Mouse (Mus musculus): ENCODE measurements around the gene Hif3a.

The Hif3a gene

DNA sequence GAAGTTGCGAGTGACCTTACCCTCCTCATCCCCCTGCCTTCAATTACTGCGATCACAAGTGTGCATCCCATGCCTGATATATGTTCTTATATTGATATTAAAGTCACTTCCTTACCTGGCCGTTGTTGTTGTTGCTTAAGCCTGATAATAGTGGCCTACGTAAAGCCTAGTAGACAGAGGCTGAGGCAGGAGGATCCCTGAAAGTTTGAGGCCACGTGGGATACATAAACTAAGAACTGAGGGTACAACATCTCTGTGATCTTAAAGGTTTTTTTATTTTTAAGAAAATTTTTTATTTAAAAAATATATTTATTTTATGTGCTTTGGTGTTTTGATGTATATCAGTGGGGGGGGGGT, 69.8 kb downstream of the Hif3a start, which contains the start of gene Ccdc8:
Gene Ccdc8 (plus strand): TSS at position 258 of the 357 bp plus-strand sequence.
- DNase-seq (ENCODE audit: low read depth, low spot score): no peak

- DNase-seq (ENCODE audit: low read depth, low spot score): no peak
These were observed 70.4 kb downstream of the Hif3a start for GRCm38 (mm10) chr7:16991681-16992450.

DNA sequence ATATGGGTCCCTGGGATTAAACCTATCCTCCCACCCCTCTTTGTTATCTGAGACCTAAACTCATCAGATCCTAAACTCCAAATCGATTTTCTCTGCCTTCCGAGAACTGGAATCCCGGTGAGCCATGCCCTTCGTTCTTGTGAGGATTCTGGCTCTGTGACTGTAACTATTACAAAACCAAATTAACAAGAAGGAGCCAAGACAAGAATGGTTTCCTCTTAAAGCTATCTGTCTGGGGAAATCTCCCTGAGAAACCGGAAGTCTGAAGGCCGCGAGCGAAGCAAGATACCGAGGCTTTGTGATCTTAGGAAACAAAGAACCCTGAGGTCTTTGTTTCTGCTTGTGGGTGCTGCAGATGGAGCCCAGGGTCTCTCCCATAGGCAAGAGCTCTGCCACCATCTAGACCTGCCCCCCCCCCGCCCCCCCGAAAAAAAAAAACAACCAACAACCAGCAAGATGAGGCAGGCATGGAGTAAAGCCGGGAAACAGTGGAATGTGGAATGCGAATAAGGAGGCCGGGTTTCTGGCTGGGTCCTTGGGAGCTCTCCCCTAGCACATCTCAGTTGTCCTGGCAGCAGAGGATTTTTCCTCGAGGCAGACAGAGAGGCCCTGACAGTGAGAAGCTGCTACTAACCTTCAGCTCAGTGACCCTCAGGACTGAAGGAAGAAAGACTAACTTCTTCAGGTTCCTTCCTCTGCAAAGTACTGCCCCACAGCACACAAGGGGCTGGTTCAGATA, 72.1 kb downstream of the Hif3a start:
- DNase-seq (ENCODE audit: low read depth, low spot score): no peak

- no peak for DNase-seq (ENCODE audit: low read depth, low spot score)
These were observed 73.8 kb downstream of the Hif3a start for GRCm38 (mm10) chr7:16988405-16988804.

GRCm38 (mm10) chr7:16987541-16988149, 74.6 kb downstream of the Hif3a start:
- DNase-seq (ENCODE audit: low read depth, low spot score): no peak

DNA sequence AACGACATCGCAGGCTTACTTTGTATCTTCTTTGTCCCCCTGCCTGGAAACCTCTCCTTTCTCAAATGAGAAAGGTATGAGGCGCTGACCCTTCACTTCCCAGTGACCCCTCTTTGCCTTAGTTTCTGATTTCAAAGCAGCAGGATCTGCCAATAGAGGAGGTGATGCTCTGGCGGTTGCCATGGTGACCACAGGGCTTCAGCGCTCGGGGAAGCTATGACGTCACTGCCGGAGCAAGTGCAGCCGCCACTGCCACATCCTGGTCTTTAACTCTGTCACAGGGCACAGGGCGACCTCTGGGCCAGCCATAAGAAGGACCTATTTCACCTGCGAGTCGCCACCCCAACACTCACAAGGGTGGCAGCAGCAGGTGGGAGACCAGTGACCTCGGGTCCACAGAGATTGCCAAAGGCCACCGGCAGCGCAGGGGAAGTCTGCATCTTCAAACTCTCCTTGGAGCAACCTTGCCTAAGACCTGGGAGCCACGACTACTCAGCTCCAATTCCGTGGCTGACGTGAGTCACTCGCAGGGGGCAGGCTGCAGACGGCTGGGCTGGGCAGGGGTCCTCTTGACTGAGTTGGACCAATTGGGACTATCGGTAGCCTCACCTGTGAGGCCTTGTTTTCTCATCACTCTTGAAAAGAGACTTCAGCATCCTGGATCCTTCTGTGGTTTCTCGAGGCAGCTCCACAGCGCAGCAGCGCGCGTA, 79.2 kb downstream of the Hif3a start, which contains the start of gene Gm42372:
Gene Gm42372 (plus strand): TSS at position 228 of the 710 bp plus-strand sequence.
- peak; percentile 58 for DNase-seq (ENCODE audit: low read depth, low spot score)

Data from WW6 (cell line).